Mouse (Mus musculus) liver, embryonic 14.5 days (tissue): Measurements from ENCODE around the gene Negr1.

ENCODE experiments used
- CTCF ChIP-seq: IDR thresholded peaks from 2 replicates; pipeline ENCODE4 v1.5.1; 2016; ENCODE audit warnings: antibody characterized with exemption, low read depth, control low read depth
- EP300 ChIP-seq: IDR thresholded peaks from 2 replicates; pipeline ENCODE4 v1.6.1; 2016; ENCODE audit warnings: antibody characterized with exemption, low read depth

DNA sequence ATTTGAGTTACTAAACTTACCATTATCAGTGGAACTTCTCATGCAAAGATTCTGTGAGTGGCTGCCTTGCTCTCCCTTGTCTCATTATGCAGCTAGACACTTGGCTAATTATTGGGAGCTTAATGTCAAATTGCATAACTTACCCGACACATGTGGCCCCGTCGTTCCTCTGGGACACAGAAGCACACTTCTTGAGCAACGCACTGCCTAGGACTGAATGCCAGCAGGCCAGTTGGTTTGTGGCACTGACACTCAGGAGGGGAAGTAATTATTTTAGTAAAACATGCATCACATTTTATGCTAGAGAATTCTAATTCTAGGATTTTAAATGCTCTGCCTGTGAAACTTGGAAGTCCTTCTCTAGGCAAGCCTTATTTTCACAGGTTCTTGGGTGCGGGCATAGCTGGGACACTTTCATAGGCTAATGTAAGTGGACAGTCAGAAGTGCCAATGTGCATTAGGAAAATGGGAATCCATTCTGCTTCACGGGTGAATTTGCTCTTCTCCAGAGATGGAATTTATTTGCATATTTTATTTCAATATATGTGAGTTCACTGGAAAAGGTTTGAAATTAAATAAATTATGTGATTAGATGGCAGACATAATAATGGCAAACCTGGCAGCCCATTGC is 234.6 kb downstream of the Negr1 start:
- TF ChIP-seq CTCF = no peak
- TF ChIP-seq EP300 = no peak
